Mouse (Mus musculus): Measurements from ENCODE around the gene Wee1. TPM values are rescaled to one million over a fixed set of nuclear protein-coding genes. Genes with fewer than 3 reads are reported as not detected.

Wee1 gene
- total RNA-seq (2023) = 3.9 to 5.2 TPM (median 4.8 TPM) in 4 replicates

DNA sequence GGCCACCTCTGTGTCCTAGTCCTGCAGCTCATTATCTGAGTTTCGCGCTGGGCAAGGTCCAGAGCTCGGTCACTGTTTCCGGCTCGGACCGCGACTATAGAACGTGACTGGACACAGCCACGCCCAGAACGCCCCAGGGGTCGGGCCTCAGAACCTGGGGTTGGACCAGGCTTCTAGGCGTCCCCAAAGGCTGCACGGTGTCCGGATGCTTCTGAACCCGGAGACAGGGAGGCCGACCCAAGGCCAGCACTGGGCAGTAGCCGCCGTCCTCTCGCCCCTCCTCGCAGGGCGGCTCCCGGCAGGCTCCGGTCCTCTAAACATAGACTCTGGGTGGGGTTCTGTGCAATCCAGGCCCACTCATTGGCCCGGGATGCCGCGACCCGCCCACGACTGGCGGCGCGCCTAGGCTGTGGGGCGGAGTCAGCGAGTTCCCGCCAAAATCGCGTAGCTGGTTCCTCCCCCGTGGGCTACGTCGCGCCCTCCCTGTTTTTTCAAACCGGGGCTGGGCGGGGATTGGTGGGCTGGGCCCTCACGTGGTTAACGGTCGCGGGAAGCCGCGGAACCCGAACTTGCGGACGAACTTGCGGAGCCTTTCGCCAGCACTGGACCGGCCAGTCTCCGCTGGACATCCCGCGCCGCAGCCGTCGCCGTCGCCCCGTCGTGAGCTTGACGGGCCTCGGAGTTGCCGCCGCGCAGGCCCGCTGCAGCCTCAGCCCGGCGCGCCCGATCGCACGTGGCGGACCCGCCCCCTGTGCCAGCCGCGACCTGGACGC lies at the start of gene Wee1:
Wee1 (plus strand) TSS at position 531 of the 773 bp plus-strand sequence.

Other genes with a start within 250 kb of the Wee1 start
- 90.5 to 128 TPM (median 110 TPM) in 4 replicates for gene Dennd5a, start 161.6 kb upstream of the Wee1 start, total RNA-seq (2023)
- 58.3 to 60.8 TPM (median 59.0 TPM) in 4 replicates for gene Tmem41b, start 135.1 kb upstream of the Wee1 start, total RNA-seq (2023)
- 70.2 to 79.3 TPM (median 75.1 TPM) in 4 replicates for gene Ipo7, start 103.8 kb upstream of the Wee1 start, total RNA-seq (2023)
- gene Zfp143, start 60.8 kb upstream of the Wee1 start, total RNA-seq (2023) = 28.3 to 33.2 TPM (median 31.2 TPM) in 4 replicates
- gene Swap70, start 99.7 kb downstream of the Wee1 start, total RNA-seq (2023) = 426 to 482 TPM (median 448 TPM) in 4 replicates